Mouse (Mus musculus) spleen, adult 2 months (tissue): Measurements from ENCODE around the gene Mt2. TPM values are rescaled to one million over a fixed set of nuclear protein-coding genes. Genes with fewer than 3 reads are reported as not detected.

Source experiments
- DNase-seq, 2 experiments: peaks; one replicate each; pipeline versions ENCODE4 v3.0.0 to v3.0.0-alpha.2; 2012 to 2021; ENCODE audit warnings: low spot score in 2 of 2, low read depth in 1 of 2
- H3K27ac ChIP-seq: fragments of 200-500 bp; 2 replicates; pipeline ENCODE4 v1.5.1; 2012; ENCODE audit warnings: low read length, inconsistent platforms; ENCODE audit not compliant: insufficient read depth
- H3K27me3 ChIP-seq: fragments of 200-500 bp; 2 replicates; pipeline ENCODE4 v1.6.1; 2012; ENCODE audit warnings: mild to moderate bottlenecking, moderate library complexity, low read length, inconsistent platforms; ENCODE audit not compliant: control insufficient read depth, insufficient read depth
- H3K36me3 ChIP-seq: fragments of 200-500 bp; 2 replicates; pipeline ENCODE4 v1.6.1; 2012; ENCODE audit warnings: mild to moderate bottlenecking, low read length, inconsistent platforms; ENCODE audit not compliant: control insufficient read depth, insufficient read depth
- H3K4me1 ChIP-seq: fragments of 200-500 bp; 2 replicates; pipeline ENCODE4 v1.6.1; 2011; ENCODE audit warnings: inconsistent platforms; ENCODE audit not compliant: control insufficient read depth, insufficient read depth, insufficient read length
- H3K4me3 ChIP-seq: fragments of 200-500 bp; 2 replicates; pipeline ENCODE4 v1.5.1; 2011; ENCODE audit warnings: mild to moderate bottlenecking, inconsistent platforms; ENCODE audit not compliant: insufficient read depth, insufficient read length; ENCODE audit errors: extremely low read depth
- CTCF ChIP-seq: fragments of 200-500 bp; IDR thresholded peaks from 2 replicates; pipeline ENCODE4 v1.5.1; 2011; ENCODE audit warnings: mild to moderate bottlenecking, inconsistent platforms; ENCODE audit not compliant: insufficient read depth, insufficient read length, insufficient replicate concordance; ENCODE audit errors: extremely low read depth
- POLR2A ChIP-seq: fragments of 200-500 bp; IDR thresholded peaks from 2 replicates; pipeline ENCODE4 v1.6.1; 2011; ENCODE audit warnings: low read depth, low read length, inconsistent platforms
- WGBS: fragments of 180-500 bp; shearing (Covaris S2); methylation state at CpG from one replicate; pipeline ENCODE4 v1.1.7; 2018; 5-methylcytosine and 5-hydroxymethylcytosine counted together
- polyA plus RNA-seq: library from polyadenylated mRNA; depleted of rRNA; stranded (reverse); fragments of >200 nt; gene quantifications from 2 replicates; pipeline ENCODE4 v1.2.3, GENCODE M21; 2012

The Mt2 gene
- polyA plus RNA-seq, 1 experiment, result 19.9 TPM

- no peak overlapping the region for H3K4me3 ChIP-seq
- 82% methylated on average over 6 of the region's 6 CpGs for WGBS
- H3K36me3 ChIP-seq, result no peaks in the 10 kb centered on the region
- no peak for DNase-seq
- H3K4me1 ChIP-seq, result no peaks in the 10 kb centered on the region
- no peak for TF ChIP-seq POLR2A
- TF ChIP-seq CTCF, result no peak
- no peak overlapping the region for H3K27ac ChIP-seq
- H3K27me3 ChIP-seq, result no peaks in the 10 kb centered on the region
Measured at GRCm38 (mm10) chr8:94135556-94135955, 36.9 kb upstream of the Mt2 start.

- 86% methylated on average over 7 of the region's 7 CpGs for WGBS
- Histone ChIP-seq H3K4me1 (no peaks in the 10 kb centered on the region), H3K27ac (no peak overlapping the region), H3K27me3 (no peaks in the 10 kb centered on the region), H3K4me3 (no peak overlapping the region), H3K36me3 (no peaks in the 10 kb centered on the region)
- DNase-seq, result no peak
- TF ChIP-seq CTCF, result no peak
- no peak for TF ChIP-seq POLR2A
Measured at GRCm38 (mm10) chr8:94136192-94136591, 36.3 kb upstream of the Mt2 start.

GRCm38 (mm10) chr8:94136933-94137332 lies 35.5 kb upstream of the Mt2 start, which contains the start of gene Mt4:
Gene Mt4, plus strand, starts transcription at chr8:94137197.
- H3K4me1 ChIP-seq, result no peaks in the 10 kb centered on the region
- no peaks in the 10 kb centered on the region for H3K27me3 ChIP-seq
- H3K36me3 ChIP-seq, result no peaks in the 10 kb centered on the region
- DNase-seq, result no peak
- H3K4me3 ChIP-seq, result no peak within 1 kb of the TSS
- TF ChIP-seq POLR2A (no peak), CTCF (no peak)
- H3K27ac ChIP-seq, result no peak within 1 kb of the TSS
- WGBS, result 57% methylated on average over 6 of the region's 6 CpGs

- TF ChIP-seq CTCF, result no peak
- TF ChIP-seq POLR2A, result no peak
- WGBS, result 80% methylated on average over 4 of the region's 4 CpGs
- no peak overlapping the region for H3K4me3 ChIP-seq
- H3K36me3 ChIP-seq, result no peaks in the 10 kb centered on the region
- no peaks in the 10 kb centered on the region for H3K27me3 ChIP-seq
- DNase-seq, result no peak
- H3K27ac ChIP-seq, result no peak overlapping the region
- no peaks in the 10 kb centered on the region for H3K4me1 ChIP-seq
Measured at GRCm38 (mm10) chr8:94140266-94140795, 32.1 kb upstream of the Mt2 start.

GRCm38 (mm10) chr8:94148236-94148635 lies 24.2 kb upstream of the Mt2 start:
- no peaks in the 10 kb centered on the region; the same call in 1 of the 2 replicates for H3K27me3 ChIP-seq
- H3K4me3 ChIP-seq, result no peak overlapping the region
- H3K27ac ChIP-seq, result no peak overlapping the region
- no peaks in the 10 kb centered on the region for H3K36me3 ChIP-seq
- TF ChIP-seq POLR2A (no peak), CTCF (no peak)
- WGBS, result 56% methylated on average over 5 of the region's 5 CpGs
- no peak for DNase-seq
- H3K4me1 ChIP-seq, result no peaks in the 10 kb centered on the region; the same call in 1 of the 2 replicates

- Histone ChIP-seq H3K4me1 (no peaks in the 10 kb centered on the region; the same call in 1 of the 2 replicates), H3K36me3 (no peaks in the 10 kb centered on the region), H3K4me3 (no peak overlapping the region), H3K27ac (no peak overlapping the region), H3K27me3 (no peaks in the 10 kb centered on the region; the same call in 1 of the 2 replicates)
- 44% methylated on average over 5 of the region's 5 CpGs for WGBS
- TF ChIP-seq POLR2A (no peak), CTCF (no peak)
- DNase-seq, result no peak
Measured at GRCm38 (mm10) chr8:94150925-94151324, 21.5 kb upstream of the Mt2 start.

GRCm38 (mm10) chr8:94152513-94153300 lies 19.8 kb upstream of the Mt2 start, which contains the start of gene Mt3:
Gene Mt3, plus strand, starts transcription at chr8:94152607.
- Histone ChIP-seq H3K4me1 (no peaks in the 10 kb centered on the region; the same call in 1 of the 2 replicates), H3K4me3 (no peak within 1 kb of the TSS), H3K27ac (no peak within 1 kb of the TSS), H3K36me3 (no peaks in the 10 kb centered on the region), H3K27me3 (no peaks in the 10 kb centered on the region; the same call in 1 of the 2 replicates)
- no peak for DNase-seq
- TF ChIP-seq POLR2A (no peak), CTCF (no peak)
- 4% methylated on average over 29 of the region's 29 CpGs for WGBS
